Mouse (Mus musculus): Measurements from ENCODE around the gene Lix1l.

GRCm38 (mm10) chr3:96671519-96671918, 70.6 kb downstream of the Lix1l start:
- no peak for TF ChIP-seq EP300 (IDR thresholded peaks at IDR 0.05; ENCODE audit: low read depth)
- TF ChIP-seq CTCF (IDR thresholded peaks at IDR 0.05; ENCODE audit: low read depth) = no peak
